Mouse (Mus musculus): ENCODE data around the gene Arhgef33. TPM values are rescaled to one million over a fixed set of nuclear protein-coding genes. Genes with fewer than 3 reads are reported as not detected.

Gene Arhgef33
- polyA plus RNA-seq, 1 experiment from 2014 or later, result 1.5 TPM

DNA sequence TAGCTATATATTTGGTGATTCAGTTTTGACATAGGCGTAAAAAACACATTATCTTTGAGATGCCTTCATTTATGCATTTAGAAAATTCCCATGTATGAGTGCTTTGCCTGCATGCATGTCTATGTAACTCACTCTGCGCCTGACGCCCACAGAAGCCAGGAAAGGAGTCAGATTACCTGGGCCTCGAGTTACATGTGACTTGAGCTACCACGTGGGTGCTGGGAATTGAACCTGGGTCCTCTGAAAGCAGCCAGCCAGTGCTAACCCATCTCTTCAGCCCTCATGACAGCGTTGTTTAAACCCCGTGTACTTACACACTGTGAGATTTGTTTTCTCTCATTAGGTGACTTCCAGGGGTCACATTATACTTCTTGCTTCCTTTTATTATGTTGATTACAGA, 17.3 kb downstream of the Arhgef33 start:
- Histone ChIP-seq H3K9ac (no peak overlapping the region), H3K4me1 (replicated peaks; ENCODE audit: control insufficient read depth, insufficient read depth, low read length) (no peaks in the 10 kb centered on the region), H3K27me3 (ENCODE audit: control insufficient read depth, insufficient read depth, low read length) (no peaks in the 10 kb centered on the region), H3K4me2 (replicated peaks) (no peak overlapping the region), H3K36me3 (replicated peaks; ENCODE audit: control insufficient read depth, insufficient read depth) (no peaks in the 10 kb centered on the region), H3K9me3 (ENCODE audit: control insufficient read depth, low read length) (no peaks in the 10 kb centered on the region), H3K4me3 (replicated peaks; ENCODE audit: low read length) (no peak overlapping the region), H3K27ac (no peak overlapping the region)
- WGBS, result 86% methylated on average over 7 of the region's 7 CpGs
- ATAC-seq (ENCODE audit: low FRiP score), result no peak
- DNase-seq (ENCODE audit: low spot score), result no peak

DNA sequence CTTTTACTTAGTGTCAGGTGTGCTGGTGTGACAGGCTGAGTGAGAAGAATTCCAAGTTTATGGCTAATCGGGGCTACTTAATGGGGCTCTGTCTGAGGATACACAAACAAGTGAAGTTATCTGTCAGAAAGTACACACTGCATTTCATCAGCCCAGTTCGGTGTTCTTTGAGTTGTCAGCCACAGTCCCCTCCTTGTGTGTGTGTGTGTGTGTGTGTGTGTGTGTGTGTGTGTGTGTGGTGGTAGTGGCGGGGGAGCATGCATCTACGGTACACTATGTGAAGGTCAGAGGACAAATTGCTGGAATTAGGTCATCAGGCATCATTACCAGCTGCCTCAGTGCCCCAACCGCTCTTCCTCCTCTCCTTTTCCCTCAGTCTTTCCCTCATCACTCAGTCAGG, 18.2 kb downstream of the Arhgef33 start:
- Histone ChIP-seq H3K9me3 (ENCODE audit: control insufficient read depth, low read length) (no peaks in the 10 kb centered on the region), H3K4me1 (replicated peaks; ENCODE audit: control insufficient read depth, insufficient read depth, low read length) (no peaks in the 10 kb centered on the region), H3K27ac (0 out of 2 replicates have a peak overlapping the region, but pooled peaks have one; percentile 46), H3K27me3 (ENCODE audit: control insufficient read depth, insufficient read depth, low read length) (no peaks in the 10 kb centered on the region), H3K4me2 (replicated peaks) (no peak overlapping the region), H3K36me3 (replicated peaks; ENCODE audit: control insufficient read depth, insufficient read depth) (no peaks in the 10 kb centered on the region), H3K9ac (no peak overlapping the region), H3K4me3 (replicated peaks; ENCODE audit: low read length) (no peak overlapping the region)
- no peak for DNase-seq (ENCODE audit: low spot score)
- WGBS, result 89% methylated on average over 5 of the region's 5 CpGs
- ATAC-seq (ENCODE audit: low FRiP score), result no peak

DNA sequence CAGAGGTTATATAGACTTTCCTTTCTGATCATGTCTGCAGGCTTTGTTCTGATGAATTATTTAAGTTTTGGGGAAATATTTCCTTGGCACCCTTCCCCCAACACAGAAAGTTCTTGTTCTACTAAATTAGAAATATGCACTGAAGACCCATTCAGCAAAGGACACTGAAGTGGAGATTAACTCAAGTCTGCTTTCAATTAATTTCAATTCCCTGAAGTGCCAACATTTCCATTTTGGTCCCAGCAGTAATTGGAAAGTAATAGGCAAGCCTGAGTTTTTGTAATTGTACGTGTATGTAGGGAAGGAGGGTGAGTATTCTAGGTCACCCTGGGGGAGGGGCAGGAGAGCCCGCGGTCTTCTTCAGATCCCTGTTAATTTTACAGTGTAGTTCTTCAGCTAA, 19.2 kb downstream of the Arhgef33 start:
- ATAC-seq (ENCODE audit: low FRiP score), result peak; percentile 77; the same call in 1 of the 2 replicates

DNA sequence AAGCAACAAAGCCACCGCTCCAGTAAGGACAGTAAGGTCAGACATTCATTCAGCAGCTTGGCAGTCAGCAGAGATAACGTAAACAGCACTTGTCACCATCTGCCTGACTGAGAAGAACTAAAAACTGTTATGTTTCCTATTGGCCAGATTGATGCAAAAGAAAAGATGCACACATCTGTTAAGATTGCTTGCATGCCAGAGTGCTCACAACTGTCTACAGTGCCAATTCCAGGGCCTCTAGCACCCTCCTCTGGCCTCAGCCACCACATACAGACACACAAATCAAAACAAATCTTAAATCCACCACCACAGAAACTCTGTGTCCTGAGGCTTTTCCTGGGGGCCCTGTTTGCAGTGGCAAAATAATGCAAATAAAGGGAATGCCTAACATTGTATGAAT, 25.2 kb downstream of the Arhgef33 start:
- no peaks in the 10 kb centered on the region for H3K27me3 ChIP-seq (ENCODE audit: control insufficient read depth, insufficient read depth, low read length)
- H3K4me2 ChIP-seq (replicated peaks), result no peak overlapping the region
- no peaks in the 10 kb centered on the region for H3K9me3 ChIP-seq (ENCODE audit: control insufficient read depth, low read length)
- no peaks in the 10 kb centered on the region for H3K4me1 ChIP-seq (replicated peaks; ENCODE audit: control insufficient read depth, insufficient read depth, low read length)
- 79% methylated on average over 2 of the region's 2 CpGs for WGBS
- no peak overlapping the region for H3K4me3 ChIP-seq (replicated peaks; ENCODE audit: low read length)
- no peak overlapping the region for H3K9ac ChIP-seq
- H3K36me3 ChIP-seq (replicated peaks; ENCODE audit: control insufficient read depth, insufficient read depth), result no peaks in the 10 kb centered on the region
- DNase-seq (ENCODE audit: low spot score) (no peak), ATAC-seq (ENCODE audit: low FRiP score) (no peak; the same call in 1 of the 2 replicates)
- no peak overlapping the region for H3K27ac ChIP-seq

More for the DNA sequence above, 19.2 kb downstream of the Arhgef33 start:
- H3K4me3 ChIP-seq (replicated peaks; ENCODE audit: low read length), result no peak overlapping the region
- H3K27ac ChIP-seq, result no peak overlapping the region; the same call in 1 of the 2 replicates
- no peak for DNase-seq (ENCODE audit: low spot score)
- no peak overlapping the region for H3K9ac ChIP-seq
- WGBS, result 58% methylated on average over 3 of the region's 3 CpGs
- H3K4me2 ChIP-seq (replicated peaks), result no peak overlapping the region
- no peaks in the 10 kb centered on the region for H3K9me3 ChIP-seq (ENCODE audit: control insufficient read depth, low read length)
- H3K27me3 ChIP-seq (ENCODE audit: control insufficient read depth, insufficient read depth, low read length), result no peaks in the 10 kb centered on the region
- H3K36me3 ChIP-seq (replicated peaks; ENCODE audit: control insufficient read depth, insufficient read depth), result no peaks in the 10 kb centered on the region
- no peaks in the 10 kb centered on the region for H3K4me1 ChIP-seq (replicated peaks; ENCODE audit: control insufficient read depth, insufficient read depth, low read length)

- WGBS, result 87% methylated on average over 4 of the region's 4 CpGs
- ATAC-seq (ENCODE audit: low FRiP score), result no peak
- Histone ChIP-seq H3K4me3 (replicated peaks; ENCODE audit: low read length) (no peak overlapping the region), H3K9me3 (ENCODE audit: control insufficient read depth, low read length) (no peaks in the 10 kb centered on the region), H3K27me3 (ENCODE audit: control insufficient read depth, insufficient read depth, low read length) (no peaks in the 10 kb centered on the region), H3K4me1 (replicated peaks; ENCODE audit: control insufficient read depth, insufficient read depth, low read length) (no peaks in the 10 kb centered on the region), H3K36me3 (replicated peaks; ENCODE audit: control insufficient read depth, insufficient read depth) (no peaks in the 10 kb centered on the region), H3K9ac (no peak overlapping the region), H3K27ac (no peak overlapping the region), H3K4me2 (replicated peaks) (no peak overlapping the region)
- no peak for DNase-seq (ENCODE audit: low spot score)
Observed at GRCm38 (mm10) chr17:80345277-80345676, 38.1 kb downstream of the Arhgef33 start.

- H3K4me1 ChIP-seq (replicated peaks; ENCODE audit: control insufficient read depth, insufficient read depth, low read length), result no peaks in the 10 kb centered on the region
- DNase-seq (ENCODE audit: low spot score), result no peak
- no peaks in the 10 kb centered on the region for H3K27me3 ChIP-seq (ENCODE audit: control insufficient read depth, insufficient read depth, low read length)
Observed at GRCm38 (mm10) chr17:80346591-80347125, 39.5 kb downstream of the Arhgef33 start.

DNA sequence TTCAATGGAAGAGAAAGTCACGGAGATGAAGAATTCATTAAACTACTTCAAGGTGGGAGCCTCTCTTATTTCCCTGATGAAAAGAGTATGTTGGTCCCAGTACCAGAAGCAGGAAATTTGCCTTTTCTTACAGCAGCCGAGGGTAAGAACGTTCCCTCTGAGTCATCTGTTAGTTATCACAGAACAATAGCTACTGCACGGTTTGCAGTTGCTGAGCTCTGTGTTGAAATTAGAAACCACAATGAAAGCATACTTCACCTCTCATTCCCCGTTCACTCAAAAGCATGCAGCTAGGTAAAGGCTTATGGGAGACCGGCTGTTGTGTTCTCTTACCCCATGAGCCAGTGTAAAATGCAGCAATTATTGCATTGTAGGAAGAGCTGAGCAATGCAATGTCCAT, 40.0 kb downstream of the Arhgef33 start:
- no peak for DNase-seq (ENCODE audit: low spot score)
- H3K4me2 ChIP-seq (replicated peaks), result no peak overlapping the region

More at GRCm38 (mm10) chr17:80346591-80347125, 39.5 kb downstream of the Arhgef33 start:
- no peaks in the 10 kb centered on the region for H3K9me3 ChIP-seq (ENCODE audit: control insufficient read depth, low read length)
- H3K9ac ChIP-seq, result no peak overlapping the region
- H3K4me2 ChIP-seq (replicated peaks), result no peak overlapping the region
- ATAC-seq (ENCODE audit: low FRiP score), result no peak
- no peak overlapping the region for H3K4me3 ChIP-seq (replicated peaks; ENCODE audit: low read length)
- H3K36me3 ChIP-seq (replicated peaks; ENCODE audit: control insufficient read depth, insufficient read depth), result no peaks in the 10 kb centered on the region
- H3K27ac ChIP-seq, result no peak overlapping the region
- 14% methylated on average over 11 of the region's 11 CpGs for WGBS

GRCm38 (mm10) chr17:80360245-80360644, 53.0 kb downstream of the Arhgef33 start:
- no peak overlapping the region for H3K9ac ChIP-seq
- H3K4me2 ChIP-seq (replicated peaks), result no peak overlapping the region
- H3K27ac ChIP-seq, result no peak overlapping the region
- DNase-seq (ENCODE audit: low spot score) (no peak), ATAC-seq (ENCODE audit: low FRiP score) (no peak)
- no peaks in the 10 kb centered on the region for H3K4me1 ChIP-seq (replicated peaks; ENCODE audit: control insufficient read depth, insufficient read depth, low read length)
- 92% methylated on average over 8 of the region's 8 CpGs for WGBS
- H3K36me3 ChIP-seq (replicated peaks; ENCODE audit: control insufficient read depth, insufficient read depth), result no peaks in the 10 kb centered on the region
- H3K9me3 ChIP-seq (ENCODE audit: control insufficient read depth, low read length), result no peaks in the 10 kb centered on the region
- no peaks in the 10 kb centered on the region for H3K27me3 ChIP-seq (ENCODE audit: control insufficient read depth, insufficient read depth, low read length)
- no peak overlapping the region for H3K4me3 ChIP-seq (replicated peaks; ENCODE audit: low read length)

More for the DNA sequence above, 40.0 kb downstream of the Arhgef33 start:
- no peak overlapping the region for H3K27ac ChIP-seq
- ATAC-seq (ENCODE audit: low FRiP score), result no peak
- H3K27me3 ChIP-seq (ENCODE audit: control insufficient read depth, insufficient read depth, low read length), result no peaks in the 10 kb centered on the region
- 33% methylated on average over 6 of the region's 6 CpGs for WGBS
- H3K4me1 ChIP-seq (replicated peaks; ENCODE audit: control insufficient read depth, insufficient read depth, low read length), result no peaks in the 10 kb centered on the region
- H3K36me3 ChIP-seq (replicated peaks; ENCODE audit: control insufficient read depth, insufficient read depth), result no peaks in the 10 kb centered on the region
- no peak overlapping the region for H3K9ac ChIP-seq
- no peaks in the 10 kb centered on the region for H3K9me3 ChIP-seq (ENCODE audit: control insufficient read depth, low read length)
- no peak overlapping the region for H3K4me3 ChIP-seq (replicated peaks; ENCODE audit: low read length)

GRCm38 (mm10) chr17:80367276-80367675, 60.1 kb downstream of the Arhgef33 start:
- Histone ChIP-seq H3K9me3 (ENCODE audit: control insufficient read depth, low read length) (no peaks in the 10 kb centered on the region), H3K4me1 (replicated peaks; ENCODE audit: control insufficient read depth, insufficient read depth, low read length) (no peaks in the 10 kb centered on the region), H3K36me3 (replicated peaks; ENCODE audit: control insufficient read depth, insufficient read depth) (no peaks in the 10 kb centered on the region), H3K4me2 (replicated peaks) (no peak overlapping the region), H3K27ac (no peak overlapping the region), H3K4me3 (replicated peaks; ENCODE audit: low read length) (no peak overlapping the region), H3K27me3 (ENCODE audit: control insufficient read depth, insufficient read depth, low read length) (no peaks in the 10 kb centered on the region), H3K9ac (no peak overlapping the region)
- WGBS, result 93% methylated on average over 5 of the region's 5 CpGs
- no peak for ATAC-seq (ENCODE audit: low FRiP score)
- no peak for DNase-seq (ENCODE audit: low spot score)

DNA sequence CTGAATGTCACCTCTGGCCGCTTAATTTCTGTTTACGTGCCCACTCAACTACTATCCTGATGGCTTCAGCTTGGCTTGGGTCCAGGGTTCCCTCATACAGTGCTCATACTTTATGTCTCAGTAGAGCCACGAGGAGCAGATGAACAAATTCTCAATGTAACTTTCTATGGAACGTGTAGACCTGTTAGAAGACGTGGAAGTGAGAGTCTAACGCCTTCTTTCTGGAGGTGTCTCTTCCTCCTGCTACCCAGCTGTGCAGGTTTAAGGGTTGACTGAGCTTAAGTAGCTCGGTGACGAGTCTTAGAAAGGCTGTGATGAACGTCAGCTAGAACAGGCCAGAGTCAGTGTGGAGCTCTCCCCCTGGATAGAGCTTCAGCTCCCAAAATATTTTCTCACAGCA, 61.4 kb downstream of the Arhgef33 start:
- Histone ChIP-seq H3K9ac (no peak overlapping the region), H3K9me3 (ENCODE audit: control insufficient read depth, low read length) (no peaks in the 10 kb centered on the region), H3K36me3 (replicated peaks; ENCODE audit: control insufficient read depth, insufficient read depth) (no peaks in the 10 kb centered on the region), H3K4me1 (replicated peaks; ENCODE audit: control insufficient read depth, insufficient read depth, low read length) (no peaks in the 10 kb centered on the region), H3K27me3 (ENCODE audit: control insufficient read depth, insufficient read depth, low read length) (no peaks in the 10 kb centered on the region), H3K4me3 (replicated peaks; ENCODE audit: low read length) (no peak overlapping the region), H3K4me2 (replicated peaks) (no peak overlapping the region), H3K27ac (no peak overlapping the region)
- ATAC-seq (ENCODE audit: low FRiP score), result no peak
- WGBS, result 81% methylated on average over 9 of the region's 9 CpGs
- DNase-seq (ENCODE audit: low spot score), result no peak

All from hindbrain, embryonic 14.5 days (tissue).